Mouse (Mus musculus) neural tube, embryonic 15.5 days (tissue): ENCODE results near the gene Rrm2. TPM values are rescaled to one million over a fixed set of nuclear protein-coding genes. Genes with fewer than 3 reads are reported as not detected.

Source experiments
- ATAC-seq: fragments of 200-750 bp; cut with Nextera tagmentation; 2 replicates; pipeline ENCODE4 v1.8.0; 2017; ENCODE audit warnings: mild to moderate bottlenecking, moderate TSS enrichment, moderate library complexity; ENCODE audit not compliant: low FRiP score
- H3K27ac ChIP-seq: fragments of 300-500 bp; sonication (generic); replicated peaks from 2 replicates; pipeline ENCODE4 v1.5.1; 2015; ENCODE audit warnings: mild to moderate bottlenecking, inconsistent platforms
- H3K27me3 ChIP-seq: fragments of 300-500 bp; sonication (generic); replicated peaks from 2 replicates; pipeline ENCODE4 v1.6.1; 2015; ENCODE audit warnings: inconsistent platforms
- H3K36me3 ChIP-seq: fragments of 300-500 bp; sonication (generic); 2 replicates; pipeline ENCODE4 v1.6.1; 2015; ENCODE audit warnings: inconsistent platforms
- H3K4me1 ChIP-seq: fragments of 300-500 bp; sonication (generic); 2 replicates; pipeline ENCODE4 v1.6.1; 2015; ENCODE audit warnings: inconsistent platforms
- H3K4me2 ChIP-seq: fragments of 300-500 bp; sonication (generic); 2 replicates; pipeline ENCODE4 v1.6.1; 2015; ENCODE audit warnings: inconsistent platforms, mild to moderate bottlenecking, moderate library complexity
- H3K4me3 ChIP-seq: fragments of 300-500 bp; sonication (generic); replicated peaks from 2 replicates; pipeline ENCODE4 v1.5.1; 2015; ENCODE audit warnings: mild to moderate bottlenecking, inconsistent platforms
- H3K9ac ChIP-seq: fragments of 300-500 bp; sonication (generic); replicated peaks from 2 replicates; pipeline ENCODE4 v1.6.1; 2015; ENCODE audit warnings: mild to moderate bottlenecking, inconsistent platforms
- H3K9me3 ChIP-seq: fragments of 300-500 bp; sonication (generic); replicated peaks from 2 replicates; pipeline ENCODE4 v1.6.1; 2016; ENCODE audit warnings: inconsistent platforms
- WGBS: fragments of 180-500 bp; shearing (Covaris S2); methylation state at CpG from one replicate; pipeline ENCODE4 v1.1.7; 2015; ENCODE audit warnings: mixed read lengths; 5-methylcytosine and 5-hydroxymethylcytosine counted together
- polyA plus RNA-seq: library from polyadenylated mRNA; unstranded; fragments of >200 nt; fragmentation: Nextera tagmentation; extraction: Ambion mirVana; gene quantifications from 2 replicates; pipeline ENCODE4 v1.2.1, GENCODE M21; 2015

The Rrm2 gene
- polyA plus RNA-seq = 42.1 and 74.2 TPM in 2 replicates

DNA sequence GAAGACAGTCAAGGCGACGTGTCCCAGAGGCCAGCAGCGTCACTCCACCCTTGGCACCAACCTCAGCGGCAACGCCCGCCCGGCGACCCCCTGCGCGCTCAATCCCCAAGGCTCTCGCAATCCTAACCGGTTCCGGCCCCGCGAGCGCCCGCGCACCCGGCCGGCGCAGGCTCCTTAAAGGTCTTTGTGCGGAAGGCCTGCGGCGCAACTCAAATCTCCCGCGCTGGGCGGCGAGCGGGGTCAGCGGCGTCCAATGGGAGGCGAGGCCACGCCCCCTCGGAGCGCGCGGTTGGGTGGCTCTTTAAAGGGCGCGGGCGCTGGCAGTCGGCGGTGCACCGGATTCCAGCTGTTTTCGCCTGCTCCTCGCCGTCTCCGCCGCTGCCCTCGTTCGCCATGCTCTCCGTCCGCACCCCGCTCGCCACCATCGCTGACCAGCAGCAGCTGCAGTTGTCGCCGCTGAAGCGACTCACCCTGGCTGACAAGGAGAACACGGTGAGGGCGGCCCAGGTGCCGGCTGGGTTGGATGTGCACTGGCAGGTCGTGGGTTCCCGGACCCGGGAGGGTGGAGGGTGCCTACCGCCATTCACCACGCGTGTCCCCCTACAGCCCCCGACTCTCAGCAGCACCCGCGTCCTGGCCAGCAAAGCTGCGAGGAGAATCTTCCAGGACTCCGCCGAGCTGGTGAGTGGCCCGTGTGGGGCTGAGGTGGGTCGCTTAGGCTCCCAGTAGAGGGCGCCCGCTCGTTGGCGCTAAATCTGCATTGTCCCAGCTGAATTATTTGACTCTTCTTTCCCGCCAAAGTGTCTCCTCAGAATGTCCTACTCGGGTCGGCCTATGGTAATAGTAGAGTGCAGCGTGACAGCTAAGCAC is at the start of gene Rrm2:
Rrm2 (plus strand) TSS at position 288 of the 870 bp plus-strand sequence.
- peaks cover 12% of the 10 kb centered on the region; the same call in 1 of the 2 replicates for H3K27me3 ChIP-seq
- H3K36me3 ChIP-seq = no peaks in the 10 kb centered on the region
- peak within 1 kb of the TSS; percentile 78 for H3K27ac ChIP-seq
- ATAC-seq = peak; percentile 93
- H3K4me1 ChIP-seq = peaks cover 25% of the 10 kb centered on the region
- no peaks in the 10 kb centered on the region for H3K9me3 ChIP-seq
- peak within 1 kb of the TSS; percentile 68 for H3K9ac ChIP-seq
- peak within 1 kb of the TSS; percentile 79 for H3K4me3 ChIP-seq
- H3K4me2 ChIP-seq = peak within 1 kb of the TSS; percentile 87
- under 1% methylated on average over 82 of the region's 83 CpGs for WGBS

DNA sequence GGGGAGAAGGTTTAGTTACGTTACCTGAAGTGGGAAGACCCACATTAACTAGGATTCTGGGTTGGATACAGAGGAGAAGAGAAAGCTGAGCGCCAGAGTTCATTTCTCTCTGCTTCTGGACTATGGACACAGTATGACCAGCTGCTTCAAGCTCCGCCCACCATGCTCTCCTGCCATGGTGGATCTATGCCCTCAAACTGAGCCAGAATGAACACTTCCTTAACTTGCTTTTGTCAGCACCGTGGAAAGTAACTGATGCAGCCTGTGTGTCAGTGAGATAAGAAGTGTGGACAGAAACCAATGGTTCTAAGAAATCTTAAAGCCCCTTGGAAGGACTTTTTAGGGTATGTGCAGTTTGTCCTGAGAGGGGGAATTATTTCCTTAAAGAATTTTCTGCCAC is 49.0 kb upstream of the Rrm2 start:
- H3K27ac ChIP-seq = no peak overlapping the region
- H3K27me3 ChIP-seq = no peaks in the 10 kb centered on the region
- no peak overlapping the region for H3K4me3 ChIP-seq
- H3K9me3 ChIP-seq = no peaks in the 10 kb centered on the region
- no peak overlapping the region for H3K9ac ChIP-seq
- no peak overlapping the region for H3K4me2 ChIP-seq
- H3K4me1 ChIP-seq = peaks cover 41% of the 10 kb centered on the region
- H3K36me3 ChIP-seq = peaks cover 50% of the 10 kb centered on the region
- no peak for ATAC-seq
- WGBS = 98% methylated on average over 4 of the region's 4 CpGs

DNA sequence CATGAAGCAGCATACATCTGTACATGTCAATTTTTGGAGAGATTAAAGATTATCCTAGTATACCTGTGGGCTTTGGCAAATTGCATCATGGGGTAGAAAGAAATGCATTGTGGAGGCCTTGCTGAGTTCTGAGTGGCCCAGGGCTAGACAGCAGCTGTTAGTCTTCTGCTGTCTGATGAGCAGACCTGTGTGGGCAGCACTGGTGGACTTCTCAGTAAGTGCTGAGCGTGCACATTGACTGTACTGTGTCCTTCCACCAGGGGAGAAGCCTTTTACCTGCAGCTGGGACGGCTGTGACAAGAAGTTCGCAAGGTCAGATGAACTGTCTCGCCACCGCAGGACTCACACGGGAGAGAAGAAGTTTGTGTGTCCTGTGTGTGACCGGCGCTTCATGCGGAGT is 48.1 kb upstream of the Rrm2 start:
- Histone ChIP-seq H3K4me3 (no peak overlapping the region), H3K4me1 (peaks cover 32% of the 10 kb centered on the region), H3K9me3 (no peaks in the 10 kb centered on the region), H3K27ac (no peak overlapping the region), H3K36me3 (peaks cover 46% of the 10 kb centered on the region), H3K4me2 (no peak overlapping the region), H3K9ac (no peak overlapping the region), H3K27me3 (no peaks in the 10 kb centered on the region)
- no peak for ATAC-seq
- WGBS = 94% methylated on average over 9 of the region's 9 CpGs

DNA sequence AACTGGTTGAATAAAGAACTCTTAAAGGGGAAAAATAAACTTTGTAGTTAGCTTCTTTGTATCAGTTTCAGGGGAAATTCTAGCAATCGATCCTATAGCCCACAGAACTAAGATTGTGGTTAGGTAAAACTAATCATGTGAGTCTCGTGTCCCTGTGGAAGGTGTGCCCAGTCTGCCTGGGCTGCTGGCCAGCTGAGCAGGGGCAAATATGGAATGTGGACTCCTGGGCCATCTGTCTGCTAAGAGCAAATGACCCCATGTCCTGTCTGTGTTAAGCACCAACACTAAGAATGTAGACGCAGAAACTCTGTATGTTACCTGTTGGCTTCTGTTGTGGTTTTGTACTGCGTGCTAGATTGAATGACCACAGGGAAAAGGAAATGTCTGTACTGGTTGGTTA is 46.9 kb upstream of the Rrm2 start:
- H3K9me3 ChIP-seq = no peaks in the 10 kb centered on the region
- 90% methylated on average over 4 of the region's 4 CpGs for WGBS
- H3K4me1 ChIP-seq = peaks cover 20% of the 10 kb centered on the region
- peaks cover 35% of the 10 kb centered on the region for H3K36me3 ChIP-seq
- no peaks in the 10 kb centered on the region for H3K27me3 ChIP-seq
- no peak overlapping the region for H3K9ac ChIP-seq
- no peak overlapping the region for H3K27ac ChIP-seq
- H3K4me2 ChIP-seq = no peak overlapping the region
- no peak overlapping the region for H3K4me3 ChIP-seq
- ATAC-seq = no peak

DNA sequence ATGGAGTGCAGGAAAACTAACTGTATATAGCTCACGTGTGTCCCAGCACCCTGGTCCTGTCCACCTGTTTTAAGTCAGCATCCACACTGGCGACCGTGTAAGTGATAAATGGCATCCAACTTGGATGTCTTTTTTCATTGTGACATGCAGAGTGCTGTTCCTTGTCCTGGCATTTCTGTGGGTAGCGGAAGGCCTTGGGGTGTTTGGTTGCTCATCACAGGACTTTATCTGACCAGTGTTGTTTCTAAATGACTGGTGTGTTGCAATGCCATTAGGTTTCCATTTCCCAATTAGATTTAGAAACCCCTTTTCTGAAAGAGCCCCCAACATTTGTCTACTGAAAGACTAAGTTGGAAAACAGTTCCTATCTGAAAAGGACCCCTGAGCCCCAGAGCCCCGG is 45.9 kb upstream of the Rrm2 start:
- Histone ChIP-seq H3K9ac (no peak overlapping the region), H3K9me3 (no peaks in the 10 kb centered on the region), H3K4me1 (peaks cover 9% of the 10 kb centered on the region; the same call in 1 of the 2 replicates), H3K27me3 (no peaks in the 10 kb centered on the region), H3K4me2 (no peak overlapping the region), H3K4me3 (no peak overlapping the region), H3K36me3 (peaks cover 30% of the 10 kb centered on the region), H3K27ac (no peak overlapping the region)
- WGBS = 90% methylated on average over 5 of the region's 5 CpGs
- ATAC-seq = no peak

DNA sequence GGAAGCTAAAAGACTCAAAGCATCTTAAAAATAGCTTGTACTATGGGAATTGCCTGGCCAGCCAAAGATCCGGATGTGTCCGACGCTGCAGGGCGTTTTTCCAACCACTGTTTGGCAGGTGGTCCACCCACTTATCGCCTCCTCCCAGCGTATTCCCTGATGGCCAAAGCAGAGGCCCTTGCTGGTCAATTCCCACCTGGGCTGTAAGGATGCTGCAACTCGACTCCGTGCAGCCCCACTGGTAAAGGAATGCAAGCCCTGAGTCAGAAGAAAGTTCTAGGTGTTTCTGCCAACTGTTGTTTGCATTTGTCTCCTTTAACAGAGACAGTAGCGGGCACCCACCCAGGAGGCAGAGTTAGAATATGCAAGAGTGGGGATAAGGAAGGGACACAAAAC is 27.9 kb upstream of the Rrm2 start:
- WGBS = 26% methylated on average over 9 of the region's 9 CpGs
- Histone ChIP-seq H3K4me1 (peaks cover 22% of the 10 kb centered on the region), H3K9ac (peak overlapping the region; percentile 43; the same call in 1 of the 2 replicates), H3K36me3 (no peaks in the 10 kb centered on the region), H3K4me3 (peak overlapping the region; percentile 46), H3K4me2 (peak overlapping the region; percentile 75), H3K27ac (0 out of 2 replicates have a peak overlapping the region, but pooled peaks have one; percentile 1), H3K27me3 (peaks cover 28% of the 10 kb centered on the region), H3K9me3 (no peaks in the 10 kb centered on the region)
- no peak for ATAC-seq

DNA sequence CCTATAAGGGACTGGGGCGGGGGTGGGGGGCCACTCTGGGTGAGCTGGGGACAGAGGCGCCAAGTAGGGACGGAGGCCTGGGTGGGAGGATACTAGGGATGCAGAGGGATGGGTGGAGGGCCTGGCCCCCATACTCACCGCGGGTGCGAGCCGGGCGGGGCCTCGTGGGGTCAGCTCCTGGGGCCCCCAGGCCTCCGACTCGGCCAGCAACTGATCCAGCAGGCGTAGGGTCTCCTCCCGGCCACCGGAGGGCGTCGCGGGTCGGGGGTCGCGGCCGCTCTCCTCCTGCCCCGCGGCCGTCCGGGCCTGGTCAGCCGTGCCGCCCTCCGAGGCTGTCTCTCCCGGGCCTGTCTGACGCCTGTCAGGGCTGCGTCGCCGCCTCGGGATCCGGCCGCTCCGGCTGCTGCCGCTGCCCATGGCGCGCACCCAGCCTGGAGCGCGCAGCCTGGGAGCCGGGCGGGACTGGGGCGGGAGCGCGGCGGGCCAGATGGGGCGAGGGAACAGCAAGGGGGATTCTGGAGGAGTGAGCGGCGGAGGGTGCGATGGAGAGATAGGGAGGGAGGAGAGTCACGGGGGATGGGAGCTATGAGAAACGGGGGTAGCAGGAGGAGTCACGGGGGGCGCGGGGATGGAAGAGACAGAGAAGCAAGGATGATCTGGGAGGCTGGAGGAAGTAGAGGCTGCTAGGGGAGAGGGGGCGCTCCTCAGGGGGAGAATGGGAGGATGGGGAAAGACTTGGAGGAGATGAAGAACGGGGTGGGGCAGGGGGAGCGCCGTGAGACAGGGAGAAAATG is 27.4 kb upstream of the Rrm2 start:
- 1% methylated on average over 53 of the region's 61 CpGs for WGBS
- peak; percentile 83 for ATAC-seq
- peak overlapping the region; percentile 43 for H3K9ac ChIP-seq
- peak overlapping the region; percentile 46 for H3K4me3 ChIP-seq
- H3K9me3 ChIP-seq = no peaks in the 10 kb centered on the region
- H3K27ac ChIP-seq = 0 out of 2 replicates have a peak overlapping the region, but pooled peaks have one; percentile 1
- H3K27me3 ChIP-seq = peaks cover 28% of the 10 kb centered on the region
- no peaks in the 10 kb centered on the region for H3K36me3 ChIP-seq
- peaks cover 22% of the 10 kb centered on the region for H3K4me1 ChIP-seq
- peak overlapping the region; percentile 75 for H3K4me2 ChIP-seq

DNA sequence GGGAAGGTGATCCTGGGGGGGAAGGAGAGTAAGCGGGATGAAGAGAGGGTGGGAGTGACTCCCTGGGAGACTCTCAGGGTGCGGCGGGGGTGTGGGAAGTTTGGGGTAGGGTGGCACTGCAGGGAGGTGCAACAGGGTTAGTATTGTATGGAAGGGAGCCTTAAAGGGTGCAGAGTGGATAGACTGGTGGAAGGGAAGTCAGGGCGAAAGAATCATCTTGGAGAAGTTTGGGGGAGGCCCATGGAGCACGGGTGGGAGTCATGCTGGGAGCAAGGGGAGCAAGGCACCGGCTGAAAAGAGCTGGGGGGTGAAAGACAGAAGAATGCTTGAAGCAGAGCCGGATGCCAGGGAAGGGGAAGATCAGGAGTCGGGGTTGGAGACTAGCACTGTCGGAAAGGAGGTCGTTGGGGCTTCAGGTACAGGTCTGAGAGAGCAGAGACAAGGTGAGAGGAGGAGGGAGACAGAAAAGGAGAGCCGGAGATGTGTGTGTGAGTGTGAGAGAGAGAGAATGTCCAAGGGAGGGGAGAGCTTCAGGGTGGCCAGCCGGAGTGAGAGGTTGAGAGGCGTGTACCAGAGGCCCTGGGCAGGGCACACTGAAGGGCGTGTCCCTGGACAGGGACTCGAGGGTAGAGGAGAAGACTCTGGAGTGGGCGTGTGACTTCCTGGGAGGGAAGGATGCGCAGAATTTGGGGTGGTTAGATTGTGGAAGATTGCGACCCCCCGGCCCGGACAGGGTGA is 26.6 kb upstream of the Rrm2 start, which contains the start of gene Cys1:
Cys1 (minus strand) TSS at position 528 of the 738 bp plus-strand sequence.
- Histone ChIP-seq H3K4me3 (peak within 1 kb of the TSS; percentile 46), H3K9me3 (no peaks in the 10 kb centered on the region), H3K27ac (no peak within 1 kb of the TSS), H3K4me2 (peak within 1 kb of the TSS; percentile 75), H3K9ac (peak within 1 kb of the TSS; percentile 43), H3K27me3 (peaks cover 28% of the 10 kb centered on the region), H3K4me1 (peaks cover 22% of the 10 kb centered on the region), H3K36me3 (no peaks in the 10 kb centered on the region)
- 4% methylated on average over 20 of the region's 20 CpGs for WGBS
- ATAC-seq = peak; percentile 44

DNA sequence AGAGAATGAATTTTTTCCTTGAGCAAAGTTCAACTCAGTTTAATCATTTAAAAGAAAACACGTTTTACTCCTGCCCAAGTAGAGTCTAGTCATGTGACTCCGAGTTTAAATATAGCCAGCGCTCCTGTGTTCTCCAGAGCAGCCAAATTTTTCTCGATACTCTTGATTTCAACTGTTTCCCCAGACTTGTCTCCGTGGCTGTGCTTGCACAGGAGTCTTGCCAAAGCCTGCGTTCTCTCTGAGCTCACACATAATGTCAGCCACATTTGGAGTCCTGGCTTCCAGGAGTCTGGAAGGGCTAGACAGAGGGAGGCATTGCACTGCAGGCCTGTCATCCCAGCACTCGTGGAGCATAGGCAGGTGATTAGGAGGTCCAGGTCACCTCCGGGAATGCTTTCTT is 25.5 kb upstream of the Rrm2 start:
- WGBS = 55% methylated on average over 8 of the region's 8 CpGs
- no peaks in the 10 kb centered on the region for H3K9me3 ChIP-seq
- no peak for ATAC-seq
- no peak overlapping the region for H3K4me3 ChIP-seq
- H3K4me1 ChIP-seq = peaks cover 22% of the 10 kb centered on the region
- peaks cover 28% of the 10 kb centered on the region for H3K27me3 ChIP-seq
- no peak overlapping the region for H3K9ac ChIP-seq
- no peak overlapping the region for H3K4me2 ChIP-seq
- no peaks in the 10 kb centered on the region for H3K36me3 ChIP-seq
- no peak overlapping the region for H3K27ac ChIP-seq

DNA sequence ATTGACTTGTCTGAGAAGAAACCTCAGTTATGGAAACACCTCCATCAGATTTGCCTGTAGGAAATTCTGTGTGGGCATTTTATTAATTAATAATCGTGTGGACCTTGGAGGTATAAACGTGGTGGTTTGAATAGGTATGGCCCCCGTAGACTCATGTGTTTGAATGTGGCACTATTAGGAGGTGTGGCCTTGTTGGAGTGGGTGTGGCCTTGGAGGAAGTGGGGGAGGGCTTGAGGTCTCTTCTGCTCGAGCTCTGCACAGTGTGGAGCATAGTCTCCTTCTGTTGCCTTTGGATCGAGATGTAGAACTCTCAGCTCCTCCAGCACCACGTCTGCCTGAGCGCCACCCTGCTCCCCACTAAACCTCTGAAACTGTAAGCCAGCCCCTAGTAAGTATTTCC is 24.6 kb upstream of the Rrm2 start:
- WGBS = 72% methylated on average over 7 of the region's 7 CpGs
- Histone ChIP-seq H3K4me1 (peaks cover 22% of the 10 kb centered on the region), H3K9me3 (no peaks in the 10 kb centered on the region), H3K36me3 (no peaks in the 10 kb centered on the region), H3K27ac (no peak overlapping the region), H3K4me3 (no peak overlapping the region), H3K9ac (no peak overlapping the region), H3K4me2 (no peak overlapping the region), H3K27me3 (peaks cover 28% of the 10 kb centered on the region)
- no peak for ATAC-seq

DNA sequence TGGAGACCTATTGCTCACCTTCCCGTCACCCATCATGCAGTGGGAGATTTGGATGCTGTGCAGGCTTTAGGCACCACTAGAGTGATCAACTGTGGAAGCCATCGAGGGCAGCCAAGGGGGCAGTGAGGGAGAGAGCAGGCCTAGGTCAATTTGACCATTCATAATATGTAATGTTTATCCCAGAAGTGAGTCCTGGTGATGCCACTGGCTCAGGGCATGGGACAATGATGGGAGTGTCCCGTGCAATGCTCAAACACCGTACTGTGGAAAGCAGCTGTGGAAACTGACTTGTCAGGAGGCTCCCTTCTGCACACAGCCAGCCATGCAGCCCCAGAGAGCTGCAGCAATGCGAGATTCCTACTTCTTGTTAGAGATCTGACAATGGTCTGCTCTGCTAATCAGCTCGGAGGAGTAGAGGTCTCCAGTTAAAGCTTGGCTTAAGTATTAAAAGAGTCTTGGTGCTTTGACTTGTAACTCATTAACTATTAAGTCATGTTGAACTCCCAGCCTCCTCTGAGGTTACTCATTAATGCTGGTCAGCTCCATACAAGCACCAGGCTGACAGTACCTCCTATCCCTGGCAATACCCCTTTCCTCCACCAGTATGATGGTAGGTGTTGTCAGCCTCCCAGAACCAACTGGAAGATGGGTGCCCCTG is 21.9 kb upstream of the Rrm2 start:
- peaks cover 9% of the 10 kb centered on the region for H3K4me1 ChIP-seq
- no peaks in the 10 kb centered on the region for H3K36me3 ChIP-seq
- no peaks in the 10 kb centered on the region for H3K9me3 ChIP-seq
- no peak overlapping the region for H3K4me2 ChIP-seq
- ATAC-seq = no peak
- WGBS = 61% methylated on average over 6 of the region's 6 CpGs
- no peak overlapping the region for H3K9ac ChIP-seq
- peaks cover 23% of the 10 kb centered on the region for H3K27me3 ChIP-seq
- no peak overlapping the region for H3K4me3 ChIP-seq
- H3K27ac ChIP-seq = no peak overlapping the region
